Mouse (Mus musculus) myocyte (in vitro differentiated cells): ENCODE measurements at regions not wholly inside any gene's neighbourhood (a gene's known extent, or its start where the extent isn't known, plus 50 kb on each side); places are given as distances from the start of the nearest gene placed in this dataset.
A peak's percentile ranks its signal among the peaks of the same experiment; 100 is the strongest.

ENCODE experiments used
- H3K27me3 ChIP-seq: one replicate; pipeline ENCODE4 v1.6.1; 2011; ENCODE audit not compliant: control insufficient read depth, insufficient read depth, insufficient read length
- H3K36me3 ChIP-seq: one replicate; pipeline ENCODE4 v1.6.1; 2011; ENCODE audit not compliant: control insufficient read depth, insufficient read depth
- H3K4me2 ChIP-seq: one replicate; pipeline ENCODE4 v1.6.1; 2011; ENCODE audit warnings: low read depth, control low read depth
- H3K4me3 ChIP-seq: one replicate; pipeline ENCODE4 v1.5.1; 2011; ENCODE audit warnings: mild to moderate bottlenecking, control low read depth, moderate library complexity
- H3K79me2 ChIP-seq: one replicate; pipeline ENCODE4 v1.6.1; 2011; ENCODE audit not compliant: control insufficient read depth, insufficient read depth
- H3ac ChIP-seq: one replicate; pipeline ENCODE4 v1.6.1; 2011; ENCODE audit not compliant: control insufficient read depth, insufficient read length
- CEBPB ChIP-seq: IDR thresholded peaks from 2 replicates; pipeline ENCODE4 v1.6.1; 2011; ENCODE audit warnings: mild to moderate bottlenecking, moderate library complexity; ENCODE audit not compliant: poor library complexity, insufficient read depth, severe bottlenecking
- E2F4 ChIP-seq: IDR thresholded peaks from one replicate; pipeline ENCODE4 v1.6.1; 2011; ENCODE audit warnings: mild to moderate bottlenecking, control low read depth, moderate library complexity; ENCODE audit not compliant: insufficient read depth
- MAX ChIP-seq: IDR thresholded peaks from one replicate; pipeline ENCODE4 v1.6.1; 2011; ENCODE audit warnings: low read depth, mild to moderate bottlenecking, control low read depth
- MYOD1 ChIP-seq, 3 experiments: IDR thresholded peaks; one replicate each; pipeline ENCODE4 v1.6.1; 2011; ENCODE audit warnings: control low read depth in 2 of 3, low read depth in 2 of 3, mild to moderate bottlenecking in 2 of 3, moderate library complexity in 1 of 3; ENCODE audit not compliant: insufficient read length in 2 of 3, control insufficient read depth in 1 of 3
- MYOG ChIP-seq, 3 experiments: IDR thresholded peaks; one replicate each; pipeline ENCODE4 v1.6.1; 2011; ENCODE audit warnings: control low read depth in 2 of 3, low read depth in 2 of 3, mild to moderate bottlenecking in 2 of 3; ENCODE audit not compliant: insufficient read length in 2 of 3, control insufficient read depth in 1 of 3, insufficient read depth in 1 of 3
- POLR2A ChIP-seq: IDR thresholded peaks from one replicate; pipeline ENCODE4 v1.6.1; 2011; ENCODE audit warnings: low read depth, mild to moderate bottlenecking, control low read depth, moderate library complexity; ENCODE audit not compliant: insufficient read length
- POLR2AphosphoS2 ChIP-seq: IDR thresholded peaks from one replicate; pipeline ENCODE4 v1.6.1; 2011; ENCODE audit warnings: low read depth, control low read depth; ENCODE audit not compliant: insufficient read length
- REST ChIP-seq: IDR thresholded peaks from one replicate; pipeline ENCODE4 v1.6.1; 2011; ENCODE audit warnings: mild to moderate bottlenecking, control low read depth, moderate library complexity; ENCODE audit not compliant: insufficient read depth, insufficient read length
- SRF ChIP-seq: IDR thresholded peaks from one replicate; pipeline ENCODE4 v1.6.1; 2011; ENCODE audit warnings: low read depth; ENCODE audit not compliant: control insufficient read depth, insufficient read length
- TCF12 ChIP-seq: IDR thresholded peaks from one replicate; pipeline ENCODE4 v1.6.1; 2011; ENCODE audit warnings: mild to moderate bottlenecking, control low read depth; ENCODE audit not compliant: poor library complexity, insufficient read depth, severe bottlenecking
- TCF3 ChIP-seq: IDR thresholded peaks from one replicate; pipeline ENCODE4 v1.6.1; 2011; ENCODE audit warnings: low read depth, control low read depth; ENCODE audit not compliant: insufficient read length
- USF1 ChIP-seq: IDR thresholded peaks from one replicate; pipeline ENCODE4 v1.6.1; 2011; ENCODE audit warnings: low read depth, mild to moderate bottlenecking, control low read depth, moderate library complexity

GRCm38 (mm10) chr9:50171164-50171563 is 173.6 kb downstream of the Rpl10-ps3 start:
- H3K4me3 ChIP-seq: no peak overlapping the region

GRCm38 (mm10) chr9:50170637-50171036 is 174.1 kb downstream of the Rpl10-ps3 start:
- no peaks in the 10 kb centered on the region for H3K36me3 ChIP-seq
- H3K4me2 ChIP-seq: no peak overlapping the region
- H3K79me2 ChIP-seq: no peaks in the 10 kb centered on the region
- H3K27me3 ChIP-seq: no peaks in the 10 kb centered on the region
- H3K4me3 ChIP-seq: no peak overlapping the region
- no peak overlapping the region for H3ac ChIP-seq
- no peak for TF ChIP-seq SRF
- TF ChIP-seq POLR2A: no peak
- TF ChIP-seq USF1: no peak
- TF ChIP-seq MYOD1 (IDR thresholded peaks at IDR 0.05; ENCODE audit: control insufficient read depth in 1 of 3, insufficient read length in 2 of 3, low read depth in 2 of 3): no peak
- no peak for TF ChIP-seq REST

More at GRCm38 (mm10) chr9:50171164-50171563, 173.6 kb downstream of the Rpl10-ps3 start:
- no peaks in the 10 kb centered on the region for H3K79me2 ChIP-seq
- H3K4me2 ChIP-seq: no peak overlapping the region
- no peaks in the 10 kb centered on the region for H3K27me3 ChIP-seq
- no peak overlapping the region for H3ac ChIP-seq
- H3K36me3 ChIP-seq: no peaks in the 10 kb centered on the region
- no peak for TF ChIP-seq SRF
- no peak for TF ChIP-seq USF1
- TF ChIP-seq E2F4: no peak
- TF ChIP-seq MYOD1 (IDR thresholded peaks at IDR 0.05; ENCODE audit: control insufficient read depth in 1 of 3, insufficient read length in 2 of 3, low read depth in 2 of 3): no peak
- no peak for TF ChIP-seq REST

- Histone ChIP-seq H3K27me3 (no peaks in the 10 kb centered on the region), H3K79me2 (no peaks in the 10 kb centered on the region), H3K4me2 (no peak overlapping the region), H3ac (no peak overlapping the region), H3K36me3 (no peaks in the 10 kb centered on the region), H3K4me3 (no peak overlapping the region)
- TF ChIP-seq E2F4 (no peak), SRF (no peak), POLR2A (no peak), MYOD1 (IDR thresholded peaks at IDR 0.05; ENCODE audit: control insufficient read depth in 1 of 3, insufficient read length in 2 of 3, low read depth in 2 of 3) (no peak), TCF3 (no peak), USF1 (no peak), CEBPB (no peak), MAX (no peak), REST (no peak), MYOG (IDR thresholded peaks at IDR 0.05; ENCODE audit: control insufficient read depth in 1 of 3, insufficient read depth in 1 of 3, insufficient read length in 2 of 3, low read depth in 2 of 3) (no peak), POLR2AphosphoS2 (no peak), TCF12 (no peak)
Observed at GRCm38 (mm10) chr9:50154618-50155017, 190.2 kb downstream of the Rpl10-ps3 start.

- Histone ChIP-seq H3K4me2 (no peak overlapping the region), H3ac (no peak overlapping the region), H3K36me3 (no peaks in the 10 kb centered on the region), H3K27me3 (no peaks in the 10 kb centered on the region), H3K79me2 (no peaks in the 10 kb centered on the region), H3K4me3 (no peak overlapping the region)
- TF ChIP-seq REST: no peak
- no peak for TF ChIP-seq SRF
- peak; percentile 64; the same call in 1 of the 2 replicates for TF ChIP-seq CEBPB
- TF ChIP-seq MYOD1 (IDR thresholded peaks at IDR 0.05; ENCODE audit: control insufficient read depth in 1 of 3, insufficient read length in 2 of 3, low read depth in 2 of 3): no peak
- no peak for TF ChIP-seq MAX
- TF ChIP-seq TCF12: no peak
Observed at GRCm38 (mm10) chr9:50150091-50150490, 194.7 kb downstream of the Rpl10-ps3 start.

- no peak overlapping the region for H3K4me2 ChIP-seq
- H3ac ChIP-seq: no peak overlapping the region
- no peaks in the 10 kb centered on the region for H3K79me2 ChIP-seq
- H3K4me3 ChIP-seq: no peak overlapping the region
- TF ChIP-seq MYOG (IDR thresholded peaks at IDR 0.05; ENCODE audit: control insufficient read depth in 1 of 3, insufficient read depth in 1 of 3, insufficient read length in 2 of 3, low read depth in 2 of 3): no peak
- H3K36me3 ChIP-seq: no peaks in the 10 kb centered on the region
- H3K27me3 ChIP-seq: no peaks in the 10 kb centered on the region
Observed at GRCm38 (mm10) chr9:50142756-50143155, 202.0 kb downstream of the Rpl10-ps3 start.

GRCm38 (mm10) chr9:50142091-50142490 is 202.7 kb downstream of the Rpl10-ps3 start:
- H3K27me3 ChIP-seq: no peaks in the 10 kb centered on the region
- no peak overlapping the region for H3K4me3 ChIP-seq
- no peaks in the 10 kb centered on the region for H3K36me3 ChIP-seq
- H3ac ChIP-seq: no peak overlapping the region
- TF ChIP-seq E2F4 (no peak), MAX (no peak), REST (no peak), SRF (no peak), TCF12 (no peak), CEBPB (no peak), USF1 (no peak), POLR2A (no peak), POLR2AphosphoS2 (no peak), MYOG (IDR thresholded peaks at IDR 0.05; ENCODE audit: control insufficient read depth in 1 of 3, insufficient read depth in 1 of 3, insufficient read length in 2 of 3, low read depth in 2 of 3) (no peak), MYOD1 (IDR thresholded peaks at IDR 0.05; ENCODE audit: control insufficient read depth in 1 of 3, insufficient read length in 2 of 3, low read depth in 2 of 3) (no peak), TCF3 (no peak)
- H3K4me2 ChIP-seq: no peak overlapping the region
- H3K79me2 ChIP-seq: no peaks in the 10 kb centered on the region
